Mouse (Mus musculus): ENCODE measurements around the gene P2rx7.
A peak's percentile ranks its signal among the peaks of the same experiment; 100 is the strongest.

P2rx7 gene

GRCm38 (mm10) chr5:122693431-122694207 is 49.9 kb downstream of the P2rx7 start:
- DNase-seq (ENCODE audit: low read depth): no peak

- DNase-seq (ENCODE audit: low read depth): no peak
Measured at GRCm38 (mm10) chr5:122695516-122695915, 51.8 kb downstream of the P2rx7 start.

- peak; percentile 63 for DNase-seq (ENCODE audit: low read depth)
Measured at GRCm38 (mm10) chr5:122698041-122698700, 54.5 kb downstream of the P2rx7 start.

- DNase-seq (ENCODE audit: low read depth): no peak
Measured at GRCm38 (mm10) chr5:122698701-122699060, 55.0 kb downstream of the P2rx7 start.

GRCm38 (mm10) chr5:122700109-122700836 is 56.6 kb downstream of the P2rx7 start:
- no peak for DNase-seq (ENCODE audit: low read depth)

- peak; percentile 80 for DNase-seq (ENCODE audit: low read depth)
Measured at GRCm38 (mm10) chr5:122700837-122701212, 57.1 kb downstream of the P2rx7 start.

- no peak for DNase-seq (ENCODE audit: low read depth)
Measured at GRCm38 (mm10) chr5:122702156-122702555, 58.4 kb downstream of the P2rx7 start.

GRCm38 (mm10) chr5:122703574-122703973 is 59.9 kb downstream of the P2rx7 start:
- no peak for DNase-seq (ENCODE audit: low read depth)

GRCm38 (mm10) chr5:122704571-122704970 is 60.9 kb downstream of the P2rx7 start:
- DNase-seq (ENCODE audit: low read depth): peak; percentile 87

- no peak for DNase-seq (ENCODE audit: low read depth)
Measured at GRCm38 (mm10) chr5:122705174-122705573, 61.5 kb downstream of the P2rx7 start.

- DNase-seq (ENCODE audit: low read depth): no peak
Measured at GRCm38 (mm10) chr5:122706917-122707275, 63.2 kb downstream of the P2rx7 start.

GRCm38 (mm10) chr5:122707276-122708181 is 63.8 kb downstream of the P2rx7 start, which contains the start of gene P2rx4:
P2rx4 (plus strand) TSS chr5:122707544.
- DNase-seq (ENCODE audit: low read depth): peak; percentile 89

- DNase-seq (ENCODE audit: low read depth): no peak
Measured at GRCm38 (mm10) chr5:122708819-122709218, 65.1 kb downstream of the P2rx7 start.

GRCm38 (mm10) chr5:122715723-122716122 is 72.0 kb downstream of the P2rx7 start:
- DNase-seq (ENCODE audit: low read depth): no peak

- no peak for DNase-seq (ENCODE audit: low read depth)
Measured at GRCm38 (mm10) chr5:122716793-122717192, 73.1 kb downstream of the P2rx7 start.

GRCm38 (mm10) chr5:122718400-122718799 is 74.7 kb downstream of the P2rx7 start:
- no peak for DNase-seq (ENCODE audit: low read depth)

- DNase-seq (ENCODE audit: low read depth): peak; percentile 42
Measured at GRCm38 (mm10) chr5:122719168-122719567, 75.5 kb downstream of the P2rx7 start.

GRCm38 (mm10) chr5:122725453-122725852 is 81.7 kb downstream of the P2rx7 start:
- DNase-seq (ENCODE audit: low read depth): no peak

GRCm38 (mm10) chr5:122726068-122726467 is 82.4 kb downstream of the P2rx7 start:
- peak; percentile 87 for DNase-seq (ENCODE audit: low read depth)

GRCm38 (mm10) chr5:122726595-122726994 is 82.9 kb downstream of the P2rx7 start:
- no peak for DNase-seq (ENCODE audit: low read depth)

GRCm38 (mm10) chr5:122727096-122727495 is 83.4 kb downstream of the P2rx7 start:
- no peak for DNase-seq (ENCODE audit: low read depth)

GRCm38 (mm10) chr5:122730776-122731175 is 87.1 kb downstream of the P2rx7 start:
- DNase-seq (ENCODE audit: low read depth): no peak

Data from 416B (cell line).